Mouse (Mus musculus) myocyte (in vitro differentiated cells): ENCODE data around the gene 4930524J08Rik. TPM values are rescaled to one million over a fixed set of nuclear protein-coding genes. Genes with fewer than 3 reads are reported as not detected.

Experiments used
- H3K27me3 ChIP-seq: one replicate; pipeline ENCODE4 v1.6.1; 2011; ENCODE audit not compliant: control insufficient read depth, insufficient read depth, insufficient read length
- H3K36me3 ChIP-seq: one replicate; pipeline ENCODE4 v1.6.1; 2011; ENCODE audit not compliant: control insufficient read depth, insufficient read depth
- H3K4me2 ChIP-seq: one replicate; pipeline ENCODE4 v1.6.1; 2011; ENCODE audit warnings: low read depth, control low read depth
- H3K4me3 ChIP-seq: one replicate; pipeline ENCODE4 v1.5.1; 2011; ENCODE audit warnings: mild to moderate bottlenecking, control low read depth, moderate library complexity
- H3K79me2 ChIP-seq: one replicate; pipeline ENCODE4 v1.6.1; 2011; ENCODE audit not compliant: control insufficient read depth, insufficient read depth
- H3ac ChIP-seq: one replicate; pipeline ENCODE4 v1.6.1; 2011; ENCODE audit not compliant: control insufficient read depth, insufficient read length
- CEBPB ChIP-seq: IDR thresholded peaks from 2 replicates; pipeline ENCODE4 v1.6.1; 2011; ENCODE audit warnings: mild to moderate bottlenecking, moderate library complexity; ENCODE audit not compliant: poor library complexity, insufficient read depth, severe bottlenecking
- E2F4 ChIP-seq: IDR thresholded peaks from one replicate; pipeline ENCODE4 v1.6.1; 2011; ENCODE audit warnings: mild to moderate bottlenecking, control low read depth, moderate library complexity; ENCODE audit not compliant: insufficient read depth
- MAX ChIP-seq: IDR thresholded peaks from one replicate; pipeline ENCODE4 v1.6.1; 2011; ENCODE audit warnings: low read depth, mild to moderate bottlenecking, control low read depth
- MYOD1 ChIP-seq, 3 experiments: IDR thresholded peaks; one replicate each; pipeline ENCODE4 v1.6.1; 2011; ENCODE audit warnings: control low read depth in 2 of 3, low read depth in 2 of 3, mild to moderate bottlenecking in 2 of 3, moderate library complexity in 1 of 3; ENCODE audit not compliant: insufficient read length in 2 of 3, control insufficient read depth in 1 of 3
- MYOG ChIP-seq, 3 experiments: IDR thresholded peaks; one replicate each; pipeline ENCODE4 v1.6.1; 2011; ENCODE audit warnings: control low read depth in 2 of 3, low read depth in 2 of 3, mild to moderate bottlenecking in 2 of 3; ENCODE audit not compliant: insufficient read length in 2 of 3, control insufficient read depth in 1 of 3, insufficient read depth in 1 of 3
- POLR2A ChIP-seq: IDR thresholded peaks from one replicate; pipeline ENCODE4 v1.6.1; 2011; ENCODE audit warnings: low read depth, mild to moderate bottlenecking, control low read depth, moderate library complexity; ENCODE audit not compliant: insufficient read length
- POLR2AphosphoS2 ChIP-seq: IDR thresholded peaks from one replicate; pipeline ENCODE4 v1.6.1; 2011; ENCODE audit warnings: low read depth, control low read depth; ENCODE audit not compliant: insufficient read length
- REST ChIP-seq: IDR thresholded peaks from one replicate; pipeline ENCODE4 v1.6.1; 2011; ENCODE audit warnings: mild to moderate bottlenecking, control low read depth, moderate library complexity; ENCODE audit not compliant: insufficient read depth, insufficient read length
- SRF ChIP-seq: IDR thresholded peaks from one replicate; pipeline ENCODE4 v1.6.1; 2011; ENCODE audit warnings: low read depth; ENCODE audit not compliant: control insufficient read depth, insufficient read length
- TCF12 ChIP-seq: IDR thresholded peaks from one replicate; pipeline ENCODE4 v1.6.1; 2011; ENCODE audit warnings: mild to moderate bottlenecking, control low read depth; ENCODE audit not compliant: poor library complexity, insufficient read depth, severe bottlenecking
- TCF3 ChIP-seq: IDR thresholded peaks from one replicate; pipeline ENCODE4 v1.6.1; 2011; ENCODE audit warnings: low read depth, control low read depth; ENCODE audit not compliant: insufficient read length
- USF1 ChIP-seq: IDR thresholded peaks from one replicate; pipeline ENCODE4 v1.6.1; 2011; ENCODE audit warnings: low read depth, mild to moderate bottlenecking, control low read depth, moderate library complexity
- polyA plus RNA-seq: library from polyadenylated mRNA; unstranded; fragments of >200 nt; fragmentation: generic; extraction: Trizol; gene quantifications from one replicate; pipeline ENCODE4 v1.2.1, GENCODE M21; 2012; ENCODE audit warnings: missing spikeins

Gene 4930524J08Rik
- polyA plus RNA-seq, 1 experiment: 2.1 TPM

DNA sequence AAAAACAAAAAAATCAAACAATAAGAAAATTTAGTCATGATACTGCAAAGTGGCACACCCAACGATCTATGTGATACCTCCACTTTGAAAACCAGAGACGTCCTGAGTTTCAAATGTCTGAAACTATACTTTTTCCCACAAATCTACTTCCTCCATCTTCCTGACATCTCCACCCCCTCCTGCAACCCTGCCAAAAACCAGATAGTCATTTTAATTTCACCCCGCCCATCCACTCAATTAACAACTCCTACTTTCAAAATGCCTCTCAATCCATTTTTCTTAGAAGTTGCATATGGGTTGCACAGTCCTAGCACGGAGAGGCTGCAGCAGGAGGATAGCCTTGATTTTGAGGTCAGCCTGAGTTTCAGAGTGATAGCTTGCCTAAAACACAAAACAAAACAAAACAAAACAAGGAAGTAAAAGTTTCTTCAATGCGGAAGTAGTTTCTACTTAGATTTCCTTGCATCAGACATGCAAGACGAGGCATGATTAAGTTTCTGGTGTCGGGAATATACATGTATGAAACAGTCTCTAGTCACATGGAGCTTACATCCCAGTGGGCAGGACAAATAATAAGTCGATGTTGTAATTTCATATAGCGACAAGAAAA, 4.7 kb downstream of the 4930524J08Rik start:
- no peak for TF ChIP-seq POLR2A
- TF ChIP-seq MAX: no peak
- TF ChIP-seq TCF3: no peak
- TF ChIP-seq E2F4: no peak
- no peak for TF ChIP-seq SRF
- TF ChIP-seq POLR2AphosphoS2: no peak
- no peak for TF ChIP-seq TCF12
- TF ChIP-seq USF1: no peak
- TF ChIP-seq CEBPB: no peak
- TF ChIP-seq REST: no peak
- TF ChIP-seq MYOD1 (IDR thresholded peaks at IDR 0.05; ENCODE audit: control insufficient read depth in 1 of 3, insufficient read length in 2 of 3, low read depth in 2 of 3): no peak
- TF ChIP-seq MYOG (IDR thresholded peaks at IDR 0.05; ENCODE audit: control insufficient read depth in 1 of 3, insufficient read depth in 1 of 3, insufficient read length in 2 of 3, low read depth in 2 of 3): no peak
- no peak overlapping the region for H3ac ChIP-seq
- H3K4me2 ChIP-seq: no peak overlapping the region
- no peaks in the 10 kb centered on the region for H3K79me2 ChIP-seq
- H3K4me3 ChIP-seq: no peak overlapping the region
- H3K36me3 ChIP-seq: no peaks in the 10 kb centered on the region
- H3K27me3 ChIP-seq: no peaks in the 10 kb centered on the region

- no peak overlapping the region for H3ac ChIP-seq
- H3K4me2 ChIP-seq: no peak overlapping the region
- no peak overlapping the region for H3K4me3 ChIP-seq
- H3K79me2 ChIP-seq: no peaks in the 10 kb centered on the region
- H3K36me3 ChIP-seq: no peaks in the 10 kb centered on the region
- TF ChIP-seq REST (no peak), MYOD1 (IDR thresholded peaks at IDR 0.05; ENCODE audit: control insufficient read depth in 1 of 3, insufficient read length in 2 of 3, low read depth in 2 of 3) (no peak), CEBPB (no peak), TCF12 (no peak), POLR2A (no peak), MYOG (IDR thresholded peaks at IDR 0.05; ENCODE audit: control insufficient read depth in 1 of 3, insufficient read depth in 1 of 3, insufficient read length in 2 of 3, low read depth in 2 of 3) (no peak), USF1 (no peak), E2F4 (no peak), POLR2AphosphoS2 (no peak), TCF3 (no peak), MAX (no peak), SRF (no peak)
- no peaks in the 10 kb centered on the region for H3K27me3 ChIP-seq
These were observed 15.3 kb downstream of the 4930524J08Rik start for GRCm38 (mm10) chr5:99994166-99994565.

- Histone ChIP-seq H3K79me2 (no peaks in the 10 kb centered on the region), H3K36me3 (no peaks in the 10 kb centered on the region), H3K27me3 (no peaks in the 10 kb centered on the region), H3K4me2 (no peak overlapping the region), H3K4me3 (no peak overlapping the region), H3ac (no peak overlapping the region)
- TF ChIP-seq TCF3 (no peak), MAX (no peak), USF1 (no peak), TCF12 (no peak), E2F4 (no peak), MYOD1 (IDR thresholded peaks at IDR 0.05; ENCODE audit: control insufficient read depth in 1 of 3, insufficient read length in 2 of 3, low read depth in 2 of 3) (no peak), CEBPB (no peak), SRF (no peak), POLR2A (no peak)
These were observed 15.8 kb downstream of the 4930524J08Rik start for GRCm38 (mm10) chr5:99994680-99995079.

DNA sequence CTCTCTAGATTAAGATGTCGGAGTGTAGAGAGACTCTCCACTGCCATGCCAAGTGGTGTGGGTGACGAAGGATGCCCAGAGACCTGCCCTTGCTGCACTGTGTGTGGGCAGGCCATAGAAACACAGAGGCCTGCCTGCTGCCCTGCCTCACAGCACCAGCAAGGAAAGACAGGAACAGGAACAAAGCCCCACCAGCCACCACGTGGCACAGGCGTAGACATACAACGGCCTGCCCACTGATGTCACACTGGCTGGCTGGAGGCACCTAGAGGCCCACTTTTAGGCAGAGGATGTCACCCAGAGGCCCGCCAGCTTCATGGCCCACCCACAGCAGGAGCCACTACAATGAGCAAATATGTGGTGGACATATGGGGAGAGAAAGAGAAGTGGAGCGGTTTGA, 21.2 kb downstream of the 4930524J08Rik start:
- Histone ChIP-seq H3K27me3 (no peaks in the 10 kb centered on the region), H3K4me2 (no peak overlapping the region), H3K79me2 (no peaks in the 10 kb centered on the region), H3K4me3 (no peak overlapping the region), H3ac (no peak overlapping the region), H3K36me3 (no peaks in the 10 kb centered on the region)
- TF ChIP-seq REST: no peak

DNA sequence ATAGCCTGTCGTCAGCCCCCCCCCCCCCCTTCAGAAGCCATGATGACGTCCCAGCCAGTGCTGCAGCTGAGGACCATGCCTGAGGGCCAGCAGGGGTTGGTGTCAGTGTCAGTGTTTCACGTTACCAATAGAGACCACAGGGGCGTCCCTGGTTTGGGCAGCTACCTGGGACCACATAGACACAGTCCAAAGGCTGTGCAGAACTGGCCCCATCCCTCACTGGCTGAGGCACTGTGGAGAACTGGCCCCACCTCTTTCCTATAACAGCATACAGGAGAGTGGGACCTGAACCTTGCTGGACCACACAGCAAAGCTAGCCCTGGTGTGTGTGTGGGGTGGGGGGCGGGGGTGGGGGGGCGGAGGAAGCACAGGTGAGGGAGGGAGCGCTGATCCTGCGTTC, 21.6 kb downstream of the 4930524J08Rik start:
- Histone ChIP-seq H3K79me2 (no peaks in the 10 kb centered on the region), H3K4me2 (no peak overlapping the region)

More for the DNA sequence above, 21.6 kb downstream of the 4930524J08Rik start:
- Histone ChIP-seq H3K36me3 (no peaks in the 10 kb centered on the region), H3K27me3 (no peaks in the 10 kb centered on the region), H3ac (no peak overlapping the region), H3K4me3 (no peak overlapping the region)
- TF ChIP-seq REST (no peak), MYOG (IDR thresholded peaks at IDR 0.05; ENCODE audit: control insufficient read depth in 1 of 3, insufficient read depth in 1 of 3, insufficient read length in 2 of 3, low read depth in 2 of 3) (no peak), POLR2AphosphoS2 (no peak), MAX (no peak), E2F4 (no peak), POLR2A (no peak), SRF (no peak), USF1 (no peak), TCF12 (no peak)
